Mouse (Mus musculus) E14TG2a.4 (cell line): ENCODE measurements at regions not wholly inside any gene's neighbourhood (a gene's known extent, or its start where the extent isn't known, plus 50 kb on each side); places are given as distances from the start of the nearest gene placed in this dataset.

Experiments
- CTCF ChIP-seq: conservative IDR thresholded peaks from 2 replicates; pipeline ENCODE4 v1.5.1; 2014; ENCODE audit warnings: low read length
- NANOG ChIP-seq: IDR thresholded peaks from 2 replicates; pipeline ENCODE4 v1.6.1; 2014; ENCODE audit warnings: borderline replicate concordance, low read length, mixed read lengths
- POU5F1 ChIP-seq: IDR thresholded peaks from 2 replicates; pipeline ENCODE4 v1.6.1; 2014; ENCODE audit warnings: low read length, borderline replicate concordance

DNA sequence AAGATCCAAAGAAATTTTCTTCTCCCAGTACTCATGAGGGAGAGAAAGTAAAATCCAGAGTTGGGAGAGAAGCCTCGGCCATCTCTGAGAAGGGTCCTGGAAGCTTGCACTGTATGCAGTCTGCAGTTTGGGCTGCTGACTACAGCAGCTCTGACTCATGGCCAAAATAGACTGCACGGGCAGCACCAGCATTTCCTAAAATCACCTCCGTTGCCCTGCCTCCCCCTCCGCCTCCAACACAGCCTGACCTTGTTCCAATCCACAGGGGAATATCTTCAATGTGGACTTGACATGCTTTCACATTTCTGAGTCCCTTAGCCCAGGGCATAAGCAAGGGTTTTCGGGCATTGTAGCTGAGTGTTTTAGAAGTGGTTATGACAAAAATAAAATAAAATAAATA, 441.3 kb downstream of the Nr2f2 start:
- no peak for TF ChIP-seq CTCF
- no peak for TF ChIP-seq POU5F1
- TF ChIP-seq NANOG: no peak
